In the genomic region with DNA sequence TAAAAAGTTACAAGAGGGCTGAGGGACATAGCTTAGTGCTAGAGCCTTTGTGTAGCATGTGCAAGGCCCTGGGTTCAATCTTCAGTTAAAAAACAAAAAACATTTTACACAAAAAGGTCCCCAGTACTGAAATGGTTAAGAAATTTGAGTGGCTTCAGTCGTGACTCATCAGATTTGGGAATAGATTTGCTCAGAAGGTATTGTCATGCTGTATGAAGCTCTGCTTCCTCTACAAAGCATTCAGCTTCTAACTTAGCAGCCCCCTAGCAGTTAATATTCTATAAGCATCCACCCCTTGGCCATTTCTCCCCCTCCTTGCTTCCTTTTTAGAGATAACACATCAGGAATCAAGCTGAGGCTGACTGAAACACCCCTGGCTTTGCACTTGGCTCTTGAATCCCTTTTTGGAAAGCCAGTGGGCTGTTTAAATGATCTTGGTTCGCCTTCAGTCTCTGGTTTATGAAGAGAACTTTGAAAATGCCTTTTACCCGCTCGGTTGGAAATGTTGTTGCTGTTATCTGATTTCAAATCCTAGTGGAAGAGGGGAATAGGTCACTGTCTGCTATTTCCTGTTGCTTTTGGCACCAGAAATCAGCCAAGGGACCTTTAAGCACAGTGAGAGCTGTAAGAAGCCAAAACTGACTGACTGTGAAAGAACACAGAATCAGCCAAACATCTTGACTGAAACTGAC, we compare ENCODE assay signal across 15 mouse cellular contexts.
DNase-seq lines count a peak whose midpoint lies in the region; ATAC-seq lines count a peak whose summit lies in the region.
"Had no signal": no experiment of that assay in that cellular context is flagged by ENCODE, and none has a peak within 500 bp of the region (broad histone marks: within the 10 kb centered on the region; RNA-seq: fewer than 3 reads in every experiment).

No protein-coding gene starts in this region.

- 53% methylated on average over 4 of the region's 4 CpGs for WGBS in embryonic facial prominence, embryonic 11.5 days
- WGBS in embryonic facial prominence, embryonic 10.5 days: 48% methylated on average over 4 of the region's 4 CpGs
- WGBS in midbrain, embryonic 16.5 days: 58% methylated on average over 4 of the region's 4 CpGs
- WGBS in midbrain, embryonic 14.5 days: 58% methylated on average over 4 of the region's 4 CpGs

- H3K27me3 ChIP-seq in embryonic facial prominence, embryonic 11.5 days (ENCODE audit: control insufficient read depth, insufficient read depth, low read length): no peaks in the 10 kb centered on the region
- no peaks in the 10 kb centered on the region for H3K27me3 ChIP-seq in embryonic facial prominence, embryonic 10.5 days (replicated peaks; ENCODE audit: low read depth, poor library complexity, severe bottlenecking)
- H3K27me3 ChIP-seq in midbrain, embryonic 16.5 days (ENCODE audit: control insufficient read depth, insufficient read depth, low read depth, low read length): no peaks in the 10 kb centered on the region
- H3K27me3 ChIP-seq in midbrain, embryonic 14.5 days (ENCODE audit: control insufficient read depth, insufficient read depth, low read length): no peaks in the 10 kb centered on the region
- H3K27me3 ChIP-seq: forebrain, embryonic 15.5 days; liver, embryonic 15.5 days; neural tube, embryonic 12.5 days had no signal

- H3K4me2 ChIP-seq in embryonic facial prominence, embryonic 11.5 days (ENCODE audit: low read depth, low read length): no peak overlapping the region
- no peak overlapping the region for H3K4me2 ChIP-seq in midbrain, embryonic 16.5 days (ENCODE audit: low read length)
- H3K4me2 ChIP-seq in midbrain, embryonic 14.5 days (ENCODE audit: low read length): no peak overlapping the region
- H3K4me2 ChIP-seq: forebrain, embryonic 15.5 days; liver, embryonic 15.5 days; neural tube, embryonic 12.5 days had no signal

- H3K4me1 ChIP-seq in embryonic facial prominence, embryonic 11.5 days (ENCODE audit: control insufficient read depth, insufficient read depth, low read length): no peaks in the 10 kb centered on the region
- peaks cover 5% of the 10 kb centered on the region; the same call in 1 of the 2 replicates for H3K4me1 ChIP-seq in embryonic facial prominence, embryonic 10.5 days
- H3K4me1 ChIP-seq in midbrain, embryonic 16.5 days (ENCODE audit: control insufficient read depth, insufficient read depth, low read length): no peaks in the 10 kb centered on the region
- H3K4me1 ChIP-seq in midbrain, embryonic 14.5 days (ENCODE audit: control insufficient read depth, insufficient read depth, low read length): no peaks in the 10 kb centered on the region
- H3K4me1 ChIP-seq: forebrain, embryonic 15.5 days; liver, embryonic 15.5 days; neural tube, embryonic 12.5 days had no signal

- no peak overlapping the region for H3K4me3 ChIP-seq in embryonic facial prominence, embryonic 11.5 days (ENCODE audit: low read depth, low read length)
- H3K4me3 ChIP-seq in embryonic facial prominence, embryonic 10.5 days: no peak overlapping the region
- H3K4me3 ChIP-seq in midbrain, embryonic 16.5 days (ENCODE audit: low read depth, low read length): no peak overlapping the region
- no peak overlapping the region for H3K4me3 ChIP-seq in midbrain, embryonic 14.5 days (replicated peaks; ENCODE audit: low read depth, low read length)
- H3K4me3 ChIP-seq: forebrain, embryonic 15.5 days; liver, embryonic 15.5 days; neural tube, embryonic 12.5 days had no signal

- DNase-seq in embryonic facial prominence, embryonic 11.5 days (ENCODE audit: low spot score): peak; percentile 3
- DNase-seq in embryonic facial prominence, embryonic 10.5 days (ENCODE audit: low spot score): no peak
- no peak for DNase-seq in midbrain, embryonic 14.5 days
- DNase-seq in kidney, adult 9 months: peak; percentile 60
- DNase-seq in left cerebral cortex, adult 9 months (ENCODE audit: low spot score in 2 of 2): no peak
- no peak for DNase-seq in testis, postnatal 10 days (ENCODE audit: low spot score)
- DNase-seq in left cerebral cortex, postnatal 4 days: no peak
- DNase-seq: cerebellum, postnatal 25 days; right cerebral cortex, postnatal 4 days had no signal

- no peaks in the 10 kb centered on the region for H3K36me3 ChIP-seq in embryonic facial prominence, embryonic 11.5 days (replicated peaks; ENCODE audit: control insufficient read depth, insufficient read depth, low read depth, low read length)
- peaks cover 71% of the 10 kb centered on the region for H3K36me3 ChIP-seq in embryonic facial prominence, embryonic 10.5 days (replicated peaks)
- no peaks in the 10 kb centered on the region for H3K36me3 ChIP-seq in midbrain, embryonic 16.5 days (ENCODE audit: control insufficient read depth, insufficient read depth, low read length)
- no peaks in the 10 kb centered on the region for H3K36me3 ChIP-seq in midbrain, embryonic 14.5 days (ENCODE audit: control insufficient read depth, insufficient read depth, low read length)
- H3K36me3 ChIP-seq: forebrain, embryonic 15.5 days; neural tube, embryonic 12.5 days had no signal

- no peaks in the 10 kb centered on the region for H3K9me3 ChIP-seq in embryonic facial prominence, embryonic 11.5 days (replicated peaks; ENCODE audit: control insufficient read depth, low read length)
- H3K9me3 ChIP-seq in embryonic facial prominence, embryonic 10.5 days: no peaks in the 10 kb centered on the region
- H3K9me3 ChIP-seq in midbrain, embryonic 16.5 days (replicated peaks; ENCODE audit: control insufficient read depth, low read length, poor library complexity, severe bottlenecking): no peaks in the 10 kb centered on the region
- no peaks in the 10 kb centered on the region for H3K9me3 ChIP-seq in midbrain, embryonic 14.5 days (ENCODE audit: control insufficient read depth, low read length)
- H3K9me3 ChIP-seq: forebrain, embryonic 15.5 days; liver, embryonic 15.5 days; neural tube, embryonic 12.5 days had no signal

- intact Hi-C loops in left cerebral cortex, postnatal 4 days (cut with DNase I): no loop called here

- ATAC-seq in embryonic facial prominence, embryonic 11.5 days (replicated peaks; ENCODE audit: insufficient number of reproducible peaks, low FRiP score, low TSS enrichment, low read depth): no peak
- peak; percentile 51; the same call in 1 of the 2 replicates for ATAC-seq in midbrain, embryonic 16.5 days
- ATAC-seq in midbrain, embryonic 14.5 days (ENCODE audit: low FRiP score, low TSS enrichment): no peak
- ATAC-seq: activated CD4-positive, CD25-positive, alpha-beta regulatory T cell, adult 4 months; forebrain, embryonic 15.5 days; intestine, embryonic 16.5 days had no signal

- no peak overlapping the region for H3K9ac ChIP-seq in embryonic facial prominence, embryonic 11.5 days (replicated peaks; ENCODE audit: low read length)
- H3K9ac ChIP-seq in midbrain, embryonic 16.5 days (ENCODE audit: low read depth, low read length): no peak overlapping the region
- no peak overlapping the region for H3K9ac ChIP-seq in midbrain, embryonic 14.5 days (replicated peaks; ENCODE audit: low read length)
- H3K9ac ChIP-seq: forebrain, embryonic 15.5 days; liver, embryonic 15.5 days; neural tube, embryonic 12.5 days had no signal

- H3K27ac ChIP-seq in embryonic facial prominence, embryonic 11.5 days (replicated peaks; ENCODE audit: low read depth, low read length): no peak overlapping the region
- no peak overlapping the region for H3K27ac ChIP-seq in embryonic facial prominence, embryonic 10.5 days (replicated peaks)
- H3K27ac ChIP-seq in midbrain, embryonic 16.5 days (ENCODE audit: low read length): no peak overlapping the region
- H3K27ac ChIP-seq in midbrain, embryonic 14.5 days (replicated peaks; ENCODE audit: low read depth, low read length): no peak overlapping the region
- H3K27ac ChIP-seq: forebrain, embryonic 15.5 days; liver, embryonic 15.5 days; neural tube, embryonic 12.5 days had no signal

Comparison
In these comparisons a context has a peak if more than half of its experiments do, and no peak if none do; other contexts are left out.
1. DNase-seq: peak in embryonic facial prominence, embryonic 11.5 days (single experiment) and kidney, adult 9 months (single experiment); none in embryonic facial prominence, embryonic 10.5 days (single experiment), midbrain, embryonic 14.5 days (single experiment), left cerebral cortex, adult 9 months (0 of 2), testis, postnatal 10 days (single experiment) and left cerebral cortex, postnatal 4 days (single experiment).